Mouse (Mus musculus) frontal cortex, postnatal 25 days (tissue): ENCODE measurements at regions not wholly inside any gene's neighbourhood (a gene's known extent, or its start where the extent isn't known, plus 50 kb on each side); places are given as distances from the start of the nearest gene placed in this dataset.

Experiments
- DNase-seq, 2 experiments: peaks; one replicate each; pipeline ENCODE4 v3.0.0; 2022; ENCODE audit warnings: low spot score in 2 of 2

DNA sequence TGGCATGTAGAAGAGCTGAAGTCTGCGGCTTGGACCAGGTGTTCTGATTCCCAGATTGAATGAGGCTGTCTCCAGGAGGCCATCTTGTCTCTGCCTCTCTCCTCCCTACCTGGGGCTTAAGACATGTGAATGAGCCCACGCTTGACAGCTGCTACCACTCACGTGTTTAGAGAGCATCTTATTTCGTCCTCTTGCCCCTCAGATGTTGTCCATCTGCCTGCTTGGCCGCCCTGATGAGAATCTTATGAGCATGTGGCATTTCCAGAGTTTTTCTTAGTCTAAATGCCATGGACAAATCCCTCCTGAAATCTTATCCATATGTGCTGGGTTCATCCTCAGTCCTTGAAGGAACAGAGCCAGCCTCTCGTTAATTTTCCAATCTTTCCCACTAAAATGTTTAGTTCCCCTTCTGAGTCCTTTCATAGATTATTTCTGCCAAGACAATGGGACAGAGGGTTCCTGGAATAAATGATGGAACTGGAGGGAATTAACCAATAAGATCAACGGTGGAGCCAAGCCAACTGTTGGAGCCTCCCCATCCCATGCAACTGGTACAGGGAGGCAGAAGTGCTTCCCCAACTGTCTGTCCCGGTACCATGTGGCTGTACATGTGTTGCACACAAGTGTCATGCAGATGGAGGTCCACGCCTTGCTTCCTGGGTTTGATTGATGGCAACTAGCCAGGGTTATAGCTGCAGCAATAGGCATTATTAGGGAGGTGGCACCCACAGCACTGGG is 89.2 kb upstream of the Irf2bp2 start:
- no peak for DNase-seq

DNA sequence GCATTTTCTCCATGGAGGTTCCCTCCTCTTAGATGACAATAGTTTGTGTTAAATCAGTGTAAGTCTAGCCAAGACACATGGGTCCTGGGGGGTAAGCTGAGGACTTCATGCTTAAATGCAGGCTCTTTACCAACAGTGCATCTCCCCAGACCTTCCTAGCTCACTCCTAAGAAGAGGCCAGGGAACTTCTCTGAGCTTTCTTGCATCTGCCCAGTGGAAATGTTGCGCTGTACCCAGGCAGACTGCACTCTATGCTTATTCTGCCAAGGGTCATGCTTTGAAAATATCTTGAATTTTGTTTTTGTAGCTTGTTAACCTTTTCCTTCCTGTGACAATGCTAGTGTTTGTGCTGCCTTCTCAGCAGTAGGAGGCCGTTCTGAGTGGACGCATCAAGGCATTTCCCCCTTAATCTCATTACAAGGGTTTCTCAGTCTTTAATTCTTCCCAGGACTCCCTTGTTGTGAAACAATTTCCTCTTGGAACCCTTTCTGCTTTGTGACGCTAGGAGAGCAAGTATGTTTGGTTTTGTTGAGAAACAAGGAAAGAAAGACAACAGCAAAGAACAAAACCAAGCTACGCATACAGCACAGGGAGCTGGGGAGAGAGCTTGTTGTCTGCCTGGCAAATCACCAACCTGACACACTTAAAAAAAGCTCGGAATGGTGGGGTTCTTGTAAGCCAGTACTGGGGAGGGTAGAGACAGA is 88.3 kb upstream of the Irf2bp2 start:
- no peak for DNase-seq

DNA sequence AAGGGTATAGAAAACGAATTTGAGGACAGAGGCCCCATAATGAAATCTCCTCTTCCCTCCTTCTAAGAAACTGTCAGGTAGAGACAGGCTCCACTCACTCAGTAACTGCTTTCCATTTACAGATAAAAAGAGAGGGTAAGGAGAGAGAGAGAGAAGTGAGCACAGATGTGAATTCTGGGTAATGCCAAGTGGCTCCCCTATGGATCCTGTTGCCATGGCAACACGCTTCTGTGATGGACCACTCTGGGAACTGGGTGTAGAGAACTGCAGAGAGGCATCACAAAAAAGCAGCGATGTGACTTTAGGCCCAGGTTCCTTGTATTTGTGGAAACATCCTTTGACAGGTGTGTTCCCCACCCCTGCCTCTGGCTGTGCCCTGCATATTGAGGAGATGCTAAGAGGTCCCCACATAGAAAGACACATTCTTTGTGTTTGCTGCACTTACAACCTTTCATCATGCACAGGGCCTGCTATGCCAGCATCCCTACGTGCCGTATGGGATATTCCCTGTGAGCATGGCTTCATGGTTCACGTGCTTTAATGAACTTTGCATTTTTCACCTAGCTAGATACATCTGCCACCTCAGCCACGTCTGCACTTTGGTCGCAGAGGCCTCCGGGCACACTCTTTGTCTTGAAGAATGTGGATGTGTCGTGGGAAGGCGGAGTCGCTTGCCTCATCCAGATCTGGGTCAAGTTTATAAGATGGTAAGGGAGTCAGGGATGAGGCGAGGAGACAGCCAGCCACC is 84.4 kb upstream of the Irf2bp2 start:
- DNase-seq: no peak

DNA sequence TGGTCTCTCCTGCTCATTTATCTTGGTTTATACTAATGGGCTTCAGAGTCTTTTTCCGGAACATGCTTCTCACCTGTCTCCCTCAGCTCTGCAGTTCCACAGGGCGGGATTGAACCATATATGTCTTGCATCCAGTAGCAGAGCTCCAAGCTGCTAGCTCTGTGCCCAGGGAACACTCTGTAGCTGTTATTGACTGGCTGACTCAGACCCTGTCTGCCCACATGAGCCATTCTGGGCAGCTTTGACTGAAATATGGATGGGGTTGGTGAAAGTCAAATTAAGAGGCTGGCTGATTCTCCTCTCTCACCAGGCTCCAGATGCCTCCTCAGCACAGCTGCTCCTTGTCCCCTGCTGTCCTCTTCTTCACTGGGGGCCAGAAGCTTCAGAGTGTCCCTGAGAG is 81.4 kb upstream of the Irf2bp2 start:
- DNase-seq: no peak

DNA sequence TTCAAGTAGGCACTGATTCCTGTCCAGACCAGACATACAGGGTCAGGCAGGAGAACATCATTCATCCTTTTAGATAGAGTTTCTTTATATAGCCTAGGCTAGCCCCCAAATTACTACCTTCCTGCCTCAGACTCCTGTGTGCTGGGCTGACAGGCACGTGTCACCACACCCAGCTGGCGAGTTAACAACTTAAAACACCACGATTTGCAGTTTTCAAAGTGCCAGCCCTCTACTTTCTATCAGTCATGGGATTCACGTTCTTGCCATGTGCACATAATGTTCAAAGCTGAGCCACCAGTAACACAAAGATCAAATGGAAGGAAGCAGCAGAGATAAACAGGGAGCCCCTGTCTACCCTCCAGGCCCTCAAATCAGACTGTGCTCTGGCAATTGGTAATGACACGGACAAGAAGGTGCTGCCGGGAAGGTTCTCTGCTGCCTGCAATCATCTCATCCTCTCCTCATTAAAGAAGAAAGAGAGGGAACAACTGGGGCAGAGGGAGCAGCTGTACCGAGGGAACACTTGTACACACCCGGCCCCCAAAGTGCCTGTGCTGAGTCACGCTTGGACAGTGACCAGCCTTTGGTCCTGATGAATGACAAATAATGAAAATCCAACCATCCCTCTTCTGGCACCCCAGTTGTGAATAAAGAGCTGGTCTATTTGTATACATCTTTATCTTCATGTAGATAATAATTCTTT is 79.4 kb upstream of the Irf2bp2 start:
- no peak for DNase-seq

DNA sequence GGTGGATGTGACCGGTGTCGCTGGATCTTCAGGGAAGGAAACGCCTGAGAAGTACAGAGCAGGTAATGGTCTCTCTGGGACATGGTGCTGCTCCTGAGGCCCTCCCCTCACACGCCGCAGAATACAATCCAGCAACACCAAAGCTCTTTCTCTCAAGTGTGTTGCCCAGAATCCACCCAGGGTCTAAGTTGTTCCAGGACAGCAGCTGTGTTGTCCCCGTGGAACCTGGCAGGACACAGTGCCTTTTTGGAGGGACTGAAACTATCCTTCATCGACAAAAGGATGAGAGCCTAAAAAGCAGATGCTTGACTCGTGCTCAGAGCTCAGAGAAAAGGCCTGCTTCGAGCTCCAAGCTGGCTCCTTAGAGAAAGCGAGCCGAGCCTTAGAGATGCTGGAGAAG is 77.8 kb upstream of the Irf2bp2 start:
- no peak for DNase-seq

DNA sequence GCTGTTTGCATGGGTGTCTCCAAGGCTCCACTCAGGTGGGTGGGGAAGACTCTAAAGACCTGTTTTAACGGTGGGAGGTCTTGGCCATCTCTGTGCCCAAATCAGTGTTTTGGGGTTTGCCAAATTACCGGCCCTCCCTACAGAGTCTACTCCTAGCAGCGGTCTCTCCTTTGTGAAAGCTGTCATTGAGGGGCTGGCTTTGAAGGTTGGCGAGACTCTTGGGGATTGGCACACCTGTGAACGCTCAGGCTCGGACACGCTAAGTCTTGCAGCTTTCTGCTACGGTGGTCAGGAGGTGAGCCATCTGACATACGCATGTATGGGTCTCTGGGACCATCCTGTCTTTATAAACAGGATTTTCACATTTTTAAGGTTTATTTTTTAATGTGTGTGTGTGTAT is 76.1 kb upstream of the Irf2bp2 start:
- no peak for DNase-seq

DNA sequence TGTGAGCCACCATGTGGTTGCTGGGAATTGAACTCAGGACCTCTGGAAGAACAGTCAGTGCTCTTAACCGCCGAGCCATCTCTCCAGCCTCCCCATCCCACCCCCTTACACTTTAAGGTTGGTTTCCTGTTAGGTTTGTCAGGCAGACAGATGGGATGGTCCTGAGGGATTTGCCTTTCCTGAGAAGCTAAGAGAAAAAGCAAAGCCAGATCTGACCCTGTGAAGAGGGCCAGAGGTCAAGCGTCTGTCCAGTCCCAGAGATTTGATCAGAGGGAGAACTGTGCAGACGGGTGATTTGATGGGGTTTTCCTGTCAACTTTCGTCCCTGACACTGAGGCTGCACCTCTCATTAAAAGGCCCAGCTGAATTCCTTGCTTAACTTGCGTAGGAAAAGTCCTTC is 75.4 kb upstream of the Irf2bp2 start:
- DNase-seq: no peak

DNA sequence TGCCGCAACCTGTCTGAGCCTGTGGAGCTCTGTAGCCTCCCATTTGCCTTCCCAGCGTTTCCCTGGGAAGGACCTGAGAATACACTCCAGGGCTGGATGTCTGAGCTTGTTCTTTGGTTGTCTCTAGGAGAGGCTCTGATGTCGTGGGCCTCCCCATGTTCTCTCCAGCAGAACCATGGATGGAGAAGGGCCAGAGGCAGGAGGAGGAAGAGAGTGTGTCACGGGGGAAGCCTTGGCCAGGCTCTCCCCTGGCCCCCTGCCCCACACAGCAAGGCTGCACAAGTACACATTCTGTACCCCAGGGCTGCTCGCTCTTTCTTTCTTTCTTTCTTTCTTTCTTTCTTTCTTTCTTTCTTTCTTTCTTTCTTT is 74.9 kb upstream of the Irf2bp2 start:
- DNase-seq: no peak

DNA sequence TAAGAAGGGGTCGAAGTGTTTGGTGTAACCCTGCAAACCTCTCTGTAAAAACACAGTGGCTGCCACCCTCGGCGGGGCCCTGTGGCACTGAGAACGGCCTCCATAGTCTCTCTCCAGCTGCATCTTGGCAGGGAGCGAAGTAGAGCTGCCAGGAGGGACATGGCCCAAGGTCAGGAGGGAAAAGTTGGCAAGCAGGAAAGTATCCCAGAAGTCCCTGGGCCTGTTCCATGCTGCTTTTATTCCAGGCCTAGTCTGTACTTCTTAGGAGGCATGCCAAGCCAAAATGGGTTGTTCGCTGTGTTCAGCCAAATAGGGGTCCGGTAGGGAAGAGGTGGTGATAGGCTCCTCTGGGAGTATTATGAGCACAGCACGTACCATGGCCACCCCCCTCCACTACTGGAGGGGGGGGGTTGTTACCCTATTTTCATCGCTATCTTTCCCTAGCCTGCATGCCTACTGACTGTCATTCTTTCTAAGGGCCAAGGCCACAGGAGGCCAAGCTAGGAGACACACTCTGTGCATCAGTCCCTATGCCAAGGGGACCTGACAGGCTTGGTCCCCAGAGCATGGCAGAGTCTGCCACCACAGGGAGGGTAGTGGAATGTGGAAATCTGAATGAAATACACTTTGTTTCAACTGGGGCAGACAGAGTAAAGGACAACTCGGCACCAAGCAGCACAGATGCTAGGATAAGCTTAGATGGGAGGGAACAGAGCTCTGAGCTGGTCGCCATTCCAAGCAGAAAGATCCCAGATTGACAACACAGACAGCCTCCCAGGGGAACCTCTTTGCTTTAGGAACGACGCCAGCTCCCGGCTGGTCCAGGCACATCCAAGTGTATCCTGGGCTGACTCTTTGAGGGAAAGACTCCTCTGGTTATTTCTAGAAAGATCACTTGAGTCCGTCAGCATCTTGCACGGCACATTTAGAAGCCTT is 74.2 kb upstream of the Irf2bp2 start:
- DNase-seq: no peak

DNA sequence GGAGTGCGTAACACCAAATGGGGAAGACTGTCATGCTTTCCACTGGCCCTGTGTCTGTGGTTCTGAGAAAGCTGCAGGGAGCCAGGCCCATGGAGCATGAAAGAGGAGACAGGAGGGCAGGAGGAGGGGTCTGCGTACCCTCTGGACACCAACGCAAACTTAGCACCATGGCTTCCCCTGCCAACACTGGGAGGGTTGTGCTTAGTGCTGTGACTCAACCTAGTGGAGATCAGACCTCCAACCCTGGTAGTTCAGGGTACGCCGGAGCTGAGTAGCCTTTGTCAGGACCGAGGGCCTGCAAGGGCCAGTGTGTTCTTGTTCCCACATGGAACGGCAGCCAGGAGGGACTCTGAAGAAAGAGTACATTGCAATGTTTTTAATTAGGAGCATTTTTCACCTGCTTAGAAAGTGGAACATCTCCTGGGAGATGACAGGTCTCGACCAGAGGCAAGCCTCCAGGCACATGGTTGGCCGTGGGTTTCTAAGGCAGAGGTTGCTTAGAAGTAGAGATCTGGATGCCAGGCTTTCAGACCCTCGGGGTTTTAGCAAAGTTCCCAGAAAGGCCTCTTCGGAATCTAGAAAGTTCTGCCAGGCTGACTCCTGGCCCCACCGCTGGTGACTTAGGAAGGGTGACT is 73.4 kb upstream of the Irf2bp2 start:
- DNase-seq: no peak

DNA sequence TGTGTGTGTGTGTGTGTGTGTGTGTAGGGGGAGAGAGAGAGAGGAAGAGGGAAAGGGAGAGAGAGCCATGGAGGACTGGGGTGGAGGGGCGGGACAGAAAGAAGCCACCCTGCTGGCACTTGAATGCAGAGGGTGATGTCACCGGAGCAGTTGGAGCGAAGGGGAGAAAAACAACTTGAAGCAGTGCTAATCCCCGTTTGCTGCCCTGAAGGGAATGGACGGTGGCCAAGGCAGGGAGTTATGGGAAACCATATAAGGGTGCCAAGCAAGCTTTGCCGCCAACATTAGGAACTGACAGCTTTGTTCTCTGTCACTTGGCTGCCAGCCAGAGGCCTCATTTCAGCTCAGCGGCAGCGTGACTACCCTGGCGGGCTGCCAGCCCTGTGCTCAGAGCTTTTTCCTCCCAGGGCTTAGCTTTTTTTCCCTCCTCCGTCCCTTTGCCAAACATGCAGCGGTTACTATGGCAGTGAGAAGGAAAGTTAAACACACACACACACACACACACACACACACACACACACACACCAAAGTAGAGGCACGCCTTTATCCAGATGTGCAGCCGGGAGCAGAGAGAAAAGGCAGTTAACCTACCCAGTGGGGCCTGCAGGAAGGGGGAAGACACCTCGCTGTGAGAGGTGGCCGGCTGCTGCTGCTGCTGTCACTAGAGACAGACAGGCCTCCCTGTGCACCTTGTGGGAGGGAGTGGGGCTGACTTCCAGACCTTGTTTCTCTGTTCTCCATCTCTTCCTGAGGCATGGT is 72.7 kb upstream of the Irf2bp2 start:
- DNase-seq: peak; percentile 100

DNA sequence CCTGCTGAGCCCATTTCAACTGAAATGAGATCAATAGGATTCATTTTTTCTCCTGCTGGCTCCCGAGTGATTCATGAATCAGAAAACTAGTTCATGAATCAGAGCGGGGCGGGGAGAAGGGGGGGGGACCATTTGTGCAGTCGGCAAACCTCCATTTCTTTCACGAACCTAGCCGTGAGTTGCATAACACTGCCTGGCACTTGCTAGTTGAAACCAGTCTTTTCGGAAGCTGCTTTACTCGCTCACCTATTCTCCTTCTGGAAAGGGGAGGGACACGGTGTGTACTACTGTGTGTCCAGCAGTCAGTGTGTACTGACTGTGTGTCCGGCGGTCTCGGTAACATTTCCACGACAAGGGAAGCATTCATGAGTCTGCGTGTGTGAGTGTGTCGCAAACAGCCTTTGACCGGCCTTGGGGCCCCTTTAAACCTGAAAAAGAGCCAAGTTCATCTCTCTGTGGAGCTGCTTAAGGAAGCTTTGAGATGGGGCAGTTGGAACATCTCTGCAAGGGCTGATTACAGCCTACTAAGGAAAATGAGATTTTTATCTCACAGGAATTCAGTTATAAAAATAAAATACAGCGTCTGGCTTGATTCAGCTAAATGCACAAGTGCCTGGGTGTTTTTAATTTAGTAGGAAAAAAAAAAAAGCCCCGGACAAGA is 71.9 kb upstream of the Irf2bp2 start:
- DNase-seq: peak; percentile 44 to 49

DNA sequence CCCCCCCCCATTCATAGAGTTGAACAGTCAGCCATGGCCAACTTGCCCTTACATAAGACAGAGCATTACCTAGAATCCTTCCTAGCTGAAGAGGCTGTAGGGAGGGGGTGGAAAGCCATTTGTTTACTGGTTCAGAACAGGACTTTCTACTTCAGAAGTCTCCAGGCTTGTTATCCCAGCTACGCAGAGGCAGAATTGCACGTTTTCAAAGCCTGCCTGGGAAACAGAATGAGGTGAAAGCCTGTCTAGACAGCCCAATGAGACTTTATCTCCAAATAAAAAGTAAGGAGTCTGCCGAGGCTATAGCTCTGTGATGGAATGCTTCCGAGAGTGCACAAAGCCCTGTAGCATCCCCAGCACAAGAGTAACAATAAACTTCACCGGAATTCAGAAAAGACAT is 71.1 kb upstream of the Irf2bp2 start:
- no peak for DNase-seq

DNA sequence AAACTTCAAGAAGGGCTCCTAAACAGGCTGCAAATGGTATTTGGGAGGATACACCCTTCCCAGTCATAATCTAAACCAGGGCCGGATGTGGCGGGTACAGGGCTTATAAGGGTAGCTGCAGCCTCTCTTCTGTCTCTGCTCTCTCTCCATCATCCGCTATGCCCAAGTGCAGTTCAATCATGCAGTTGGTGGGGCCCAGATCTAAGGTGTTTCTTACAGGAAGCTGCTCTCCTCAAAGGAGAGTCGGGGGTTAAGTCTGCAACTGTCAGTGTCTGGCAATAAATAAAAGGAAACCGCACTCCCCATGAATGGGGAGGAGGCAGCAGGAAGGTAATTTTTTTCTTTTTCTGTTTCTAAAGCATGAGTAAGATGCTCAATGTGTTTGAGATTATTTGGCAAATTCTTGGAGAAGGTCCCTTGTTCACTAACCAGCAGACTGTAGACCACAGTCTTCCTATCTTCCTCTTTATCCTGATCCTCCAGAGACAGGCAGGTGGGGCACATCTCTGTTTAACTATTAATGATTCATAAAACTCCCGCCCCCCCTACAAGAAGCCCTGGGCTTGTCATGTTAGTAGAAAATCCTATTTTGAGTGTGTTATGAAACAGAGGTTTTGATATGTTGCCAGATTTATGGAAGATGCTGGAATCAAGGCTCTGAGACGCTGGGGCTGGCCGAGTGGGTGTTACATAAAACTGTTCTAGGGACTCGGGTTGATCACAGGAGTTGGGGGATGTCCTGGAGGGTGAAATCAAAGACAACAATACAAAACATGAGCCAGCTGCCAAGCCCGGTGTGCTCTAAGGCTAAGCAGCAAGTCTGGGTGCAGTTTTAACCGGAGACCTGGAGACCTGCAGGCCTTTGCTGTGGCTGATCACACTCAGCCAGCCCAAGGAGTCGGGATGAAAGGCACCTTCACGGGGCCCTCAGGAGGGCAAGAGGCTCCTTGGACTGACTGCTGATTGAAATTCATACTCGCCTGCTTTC is 69.3 kb upstream of the Irf2bp2 start:
- DNase-seq: no peak

DNA sequence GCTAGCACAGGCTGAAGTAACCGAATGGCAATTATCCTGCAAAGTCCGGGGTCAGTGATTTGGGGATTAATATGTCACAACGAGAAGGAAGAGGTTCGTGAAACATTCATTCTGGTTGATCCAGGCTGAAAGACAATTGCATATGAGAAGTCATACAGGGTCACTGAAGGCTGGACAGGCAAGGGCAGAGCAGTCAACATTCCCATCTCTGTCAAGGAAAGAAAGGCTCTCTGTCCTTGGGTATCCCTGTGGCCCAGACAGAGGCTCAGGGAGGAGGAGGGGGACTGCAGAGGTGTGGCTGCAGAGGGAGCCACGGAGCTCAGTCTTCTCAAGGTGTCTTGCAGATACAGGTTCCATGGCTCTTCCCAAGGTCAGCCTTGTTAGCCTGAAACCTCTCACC is 68.4 kb upstream of the Irf2bp2 start:
- DNase-seq: no peak

DNA sequence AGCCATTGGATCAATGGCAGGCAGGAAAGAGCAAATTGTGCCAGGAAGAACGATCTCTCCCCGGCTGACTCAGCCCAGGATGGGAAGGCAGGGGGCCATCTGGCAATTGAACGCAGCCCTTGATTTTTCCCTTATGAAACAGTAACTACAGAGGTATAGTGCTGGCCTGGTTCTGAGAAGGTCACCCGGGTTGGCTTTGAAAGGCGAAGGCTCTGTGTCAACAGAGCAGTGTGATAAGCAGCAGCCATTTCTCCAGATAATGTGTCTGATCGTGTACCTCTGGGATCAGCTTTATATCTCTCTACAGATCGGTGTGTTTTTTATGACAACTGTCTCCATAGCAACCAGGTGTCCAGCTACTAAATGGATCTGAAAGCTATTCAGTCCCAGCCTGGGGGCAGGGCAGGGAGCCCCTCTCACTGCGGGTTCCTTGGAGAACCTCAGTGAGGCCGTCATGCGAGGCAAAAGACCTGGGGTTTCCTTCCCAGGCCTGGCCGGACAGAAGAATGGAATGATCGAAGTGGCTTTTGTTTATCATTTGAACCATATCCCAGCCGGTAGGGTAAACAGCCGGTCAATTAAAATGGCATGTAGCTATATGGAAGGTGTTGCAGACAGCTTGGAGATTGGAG is 67.8 kb upstream of the Irf2bp2 start:
- DNase-seq: no peak
